Mouse (Mus musculus) C2C12 (cell line): ENCODE results near the gene Taf6.

Experiments
- CTCF ChIP-seq: IDR thresholded peaks from one replicate; pipeline ENCODE4 v1.5.1; 2011; ENCODE audit not compliant: control insufficient read depth, insufficient read depth, insufficient read length
- MAX ChIP-seq: IDR thresholded peaks from one replicate; pipeline ENCODE4 v1.6.1; 2011; ENCODE audit warnings: mild to moderate bottlenecking, control low read depth
- MYOD1 ChIP-seq: IDR thresholded peaks from one replicate; pipeline ENCODE4 v1.6.1; 2011; ENCODE audit warnings: low read depth; ENCODE audit not compliant: control insufficient read depth, insufficient read length
- MYOG ChIP-seq: IDR thresholded peaks from one replicate; pipeline ENCODE4 v1.6.1; 2011; ENCODE audit not compliant: control insufficient read depth, insufficient read length; ENCODE audit errors: extremely low read depth

DNA sequence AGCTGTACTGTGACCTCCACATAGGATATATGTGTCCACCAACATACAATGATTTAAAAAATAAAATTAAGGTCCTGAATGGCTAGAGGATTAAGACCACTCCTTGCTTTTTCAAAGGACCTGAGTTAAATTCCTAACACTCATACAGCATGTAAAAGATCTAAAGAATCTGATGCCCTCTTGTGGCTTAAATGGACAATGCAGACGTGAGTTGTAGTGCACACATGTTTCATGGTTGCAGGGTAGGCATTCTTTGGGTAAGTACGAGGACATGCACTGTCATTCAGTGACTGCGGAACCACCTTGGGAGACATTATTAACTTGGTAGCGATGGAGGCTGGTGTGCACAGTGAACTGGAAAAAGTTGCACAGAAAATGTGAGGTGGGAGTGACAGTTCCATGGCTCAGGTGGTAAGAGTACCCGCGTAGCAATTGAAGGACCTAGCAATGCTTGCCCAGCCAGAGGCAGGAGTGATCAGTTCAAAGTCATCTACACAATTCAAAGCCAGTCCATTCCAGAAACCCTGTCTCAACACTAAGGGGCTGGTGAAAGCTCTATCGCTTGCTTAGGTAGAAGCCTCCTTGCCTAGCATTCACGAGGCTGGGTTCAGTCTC lies 49.2 kb downstream of the Taf6 start:
- TF ChIP-seq CTCF, result no peak
- no peak for TF ChIP-seq MYOG
- no peak for TF ChIP-seq MYOD1
- TF ChIP-seq MAX, result no peak
